Mouse (Mus musculus) kidney, postnatal 36 days (tissue): ENCODE results near the gene Gm11487.
"Not testable (repeated sequence)": the region's sequence is repeated elsewhere in the genome, so short reads cannot be mapped to it uniquely, and the experiment has no call there.

ENCODE experiments used
- DNase-seq, 2 experiments: peaks; one replicate each; pipeline ENCODE4 v3.0.0; 2021 to 2022; ENCODE audit warnings: mixed read lengths in 2 of 2

Gm11487 gene

GRCm38 (mm10) chr4:73404972-73405371 is at the start of gene Gm11487:
Gene Gm11487 (minus strand): TSS chr4:73405072.
- DNase-seq, result not testable (repeated sequence)

DNA sequence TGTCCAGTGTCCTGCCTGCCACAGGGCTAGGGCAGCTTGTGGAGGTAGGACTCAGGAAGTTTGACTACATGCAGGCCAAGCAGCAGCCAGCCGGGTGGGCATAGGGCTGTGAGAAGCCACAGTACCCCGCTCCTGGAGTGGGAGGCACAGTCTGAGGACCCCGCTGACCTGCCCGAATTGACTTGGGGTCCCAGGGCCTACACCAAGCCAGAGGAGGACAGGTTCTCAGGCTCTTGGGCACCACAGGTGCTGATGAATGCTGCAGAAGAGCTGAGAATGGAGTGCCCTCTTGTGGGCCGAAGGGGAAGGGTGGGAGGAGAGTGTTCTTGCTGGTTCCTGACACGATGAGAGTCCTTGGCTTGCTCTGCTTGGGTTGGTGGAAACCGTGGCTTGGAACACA is 39.8 kb upstream of the Gm11487 start:
- DNase-seq, result peak; percentile 11 to 59

- DNase-seq, result no peak
Measured at GRCm38 (mm10) chr4:73442568-73442967, 37.7 kb upstream of the Gm11487 start.

DNA sequence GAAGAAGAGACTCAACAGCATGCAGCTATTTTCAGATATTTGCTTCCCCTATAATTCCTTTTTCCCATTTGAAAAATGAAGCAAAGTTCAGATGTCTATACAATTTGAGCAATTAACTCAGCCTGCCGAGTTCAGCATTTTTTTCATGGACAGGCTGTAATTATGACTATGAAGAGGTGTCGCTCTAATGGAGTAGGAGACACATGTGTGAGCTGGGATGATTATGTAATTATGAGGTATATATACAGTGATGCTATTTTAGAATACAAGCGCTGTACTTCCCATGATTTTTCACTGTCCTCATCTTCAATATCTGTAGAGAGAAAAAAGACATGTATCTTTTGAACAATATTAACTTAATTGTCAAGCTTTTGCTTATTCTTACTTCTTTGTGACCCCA is 21.0 kb upstream of the Gm11487 start:
- no peak for DNase-seq

GRCm38 (mm10) chr4:73423049-73423448 is 18.2 kb upstream of the Gm11487 start:
- no peak for DNase-seq

GRCm38 (mm10) chr4:73366534-73366933 is 38.3 kb downstream of the Gm11487 start:
- DNase-seq, result no peak
